Mouse (Mus musculus): ENCODE data around the gene Trpc3. TPM values are rescaled to one million over a fixed set of nuclear protein-coding genes. Genes with fewer than 3 reads are reported as not detected.

Gene Trpc3
- polyA plus RNA-seq, 1 experiment from 2014 or later, result 3.3 TPM

GRCm38 (mm10) chr3:36571827-36572378 is 118.1 kb downstream of the Trpc3 start, which contains the start of gene Ccna2:
Ccna2 (minus strand) TSS chr3:36572150.
- H3K9me3 ChIP-seq, result no peaks in the 10 kb centered on the region
- peak within 1 kb of the TSS; percentile 79 for H3K27ac ChIP-seq
- no peaks in the 10 kb centered on the region for H3K27me3 ChIP-seq (replicated peaks)
- ATAC-seq, result peak; percentile 100
- WGBS, result under 1% methylated on average over 60 of the region's 60 CpGs
- peak within 1 kb of the TSS; percentile 84 for H3K9ac ChIP-seq
- H3K4me1 ChIP-seq (replicated peaks), result 0 out of 2 replicates have a peak, but pooled peaks cover 6% of the 10 kb centered on the region
- H3K4me2 ChIP-seq (replicated peaks), result peak within 1 kb of the TSS; percentile 85
- peaks cover 12% of the 10 kb centered on the region; the same call in 1 of the 2 replicates for H3K36me3 ChIP-seq
- H3K4me3 ChIP-seq (replicated peaks), result peak within 1 kb of the TSS; percentile 94

- Histone ChIP-seq H3K4me1 (replicated peaks) (0 out of 2 replicates have a peak, but pooled peaks cover 6% of the 10 kb centered on the region), H3K27ac (peak overlapping the region; percentile 79), H3K4me3 (replicated peaks) (peak overlapping the region; percentile 94), H3K36me3 (peaks cover 16% of the 10 kb centered on the region), H3K9ac (peak overlapping the region; percentile 84), H3K4me2 (replicated peaks) (peak overlapping the region; percentile 85), H3K27me3 (replicated peaks) (no peaks in the 10 kb centered on the region), H3K9me3 (no peaks in the 10 kb centered on the region)
- ATAC-seq, result peak; percentile 44
- WGBS, result under 1% methylated on average over 46 of the region's 46 CpGs
These were observed 118.6 kb downstream of the Trpc3 start for GRCm38 (mm10) chr3:36571361-36571826.

Other genes with a start within 250 kb of the Trpc3 start
- gene Anxa5, start 214.3 kb downstream of the Trpc3 start, polyA plus RNA-seq (2015; fragmentation: Nextera tagmentation; extraction: Ambion mirVana), result 247 and 277 TPM in 2 replicates
- gene 1810062G17Rik, start 214.2 kb downstream of the Trpc3 start, polyA plus RNA-seq (2015; fragmentation: Nextera tagmentation; extraction: Ambion mirVana), result 1.8 and 2.2 TPM in 2 replicates
- gene Gm11549, start 168.4 kb downstream of the Trpc3 start, polyA plus RNA-seq (2015; fragmentation: Nextera tagmentation; extraction: Ambion mirVana), result 0.33 and 0.44 TPM in 2 replicates
- 63.6 and 65.1 TPM in 2 replicates for gene Exosc9, start 137.6 kb downstream of the Trpc3 start, polyA plus RNA-seq (2015; fragmentation: Nextera tagmentation; extraction: Ambion mirVana)
- gene Ccna2, start 118.0 kb downstream of the Trpc3 start, polyA plus RNA-seq (2015; fragmentation: Nextera tagmentation; extraction: Ambion mirVana), result 166 and 179 TPM in 2 replicates
- gene Bbs7, start 76.7 kb downstream of the Trpc3 start, polyA plus RNA-seq (2015; fragmentation: Nextera tagmentation; extraction: Ambion mirVana), result 9.6 and 11.1 TPM in 2 replicates
- gene 4932438A13Rik, start 172.9 kb upstream of the Trpc3 start, polyA plus RNA-seq (2015; fragmentation: Nextera tagmentation; extraction: Ambion mirVana), result 36.4 and 38.4 TPM in 2 replicates

All from intestine, embryonic 15.5 days (tissue).